Mouse (Mus musculus): Measurements from ENCODE around the gene Kif2a. TPM values are rescaled to one million over a fixed set of nuclear protein-coding genes. Genes with fewer than 3 reads are reported as not detected.
"Not testable (repeated sequence)": the region's sequence is repeated elsewhere in the genome, so short reads cannot be mapped to it uniquely, and the experiment has no call there.

Gene Kif2a
- polyA plus RNA-seq, 1 experiment = 2.8 TPM

DNA sequence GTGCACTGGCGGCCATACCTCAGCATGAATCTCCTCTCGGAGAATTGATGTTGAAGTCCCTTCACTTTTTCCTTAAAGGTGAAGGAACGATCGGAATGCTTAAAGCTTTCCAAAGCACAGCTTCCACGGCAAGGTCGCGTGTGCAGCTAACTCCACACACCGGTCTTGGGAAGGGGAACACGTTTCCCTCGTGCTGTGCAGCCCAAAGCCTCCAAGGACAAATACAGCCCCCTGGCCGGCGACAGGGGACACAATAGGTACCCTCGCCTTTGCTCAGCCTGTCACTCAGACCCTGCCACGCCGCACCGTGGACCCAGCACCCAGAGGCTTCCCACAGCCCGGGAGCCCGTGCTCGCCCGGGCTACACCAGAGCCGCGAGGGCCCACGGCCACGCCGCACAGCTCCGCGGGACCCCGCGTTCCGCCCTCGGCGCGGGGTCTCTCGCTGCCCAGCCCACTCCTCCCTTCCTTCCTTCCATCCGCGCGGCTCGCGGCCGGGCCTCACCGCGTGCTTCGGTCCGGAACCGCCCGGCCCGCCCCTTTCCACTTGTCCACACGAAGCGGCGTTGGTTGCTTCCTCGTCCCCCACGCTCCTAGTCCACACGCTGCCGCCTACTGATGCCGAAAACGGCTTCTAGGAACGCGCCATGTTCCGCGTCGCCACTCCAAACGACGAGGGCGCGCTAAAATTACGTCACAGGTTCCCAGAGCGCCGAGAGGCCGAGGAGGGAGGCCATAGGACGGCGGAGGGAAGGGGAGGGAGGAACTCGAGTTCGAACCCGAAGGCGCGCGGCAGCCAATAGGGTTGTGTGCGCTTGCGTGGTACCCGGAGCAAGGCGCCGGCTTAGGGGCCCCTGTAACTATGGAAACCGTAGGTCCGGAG is 85.4 kb downstream of the Kif2a start, which contains the start of gene Ipo11:
TSS of gene Ipo11 (minus strand) at position 703 of the 882 bp plus-strand sequence.
- DNase-seq (ENCODE audit: low read depth) = peak; percentile 55

GRCm38 (mm10) chr13:106935871-106936255 is 86.1 kb downstream of the Kif2a start:
- no peak for DNase-seq (ENCODE audit: low read depth)

- no peak for DNase-seq (ENCODE audit: low read depth)
Measured at GRCm38 (mm10) chr13:106929201-106929600, 92.7 kb downstream of the Kif2a start.

GRCm38 (mm10) chr13:106928296-106928695 is 93.6 kb downstream of the Kif2a start:
- no peak for DNase-seq (ENCODE audit: low read depth)

GRCm38 (mm10) chr13:106925921-106926320 is 96.0 kb downstream of the Kif2a start:
- DNase-seq (ENCODE audit: low read depth) = not testable (repeated sequence)

DNA sequence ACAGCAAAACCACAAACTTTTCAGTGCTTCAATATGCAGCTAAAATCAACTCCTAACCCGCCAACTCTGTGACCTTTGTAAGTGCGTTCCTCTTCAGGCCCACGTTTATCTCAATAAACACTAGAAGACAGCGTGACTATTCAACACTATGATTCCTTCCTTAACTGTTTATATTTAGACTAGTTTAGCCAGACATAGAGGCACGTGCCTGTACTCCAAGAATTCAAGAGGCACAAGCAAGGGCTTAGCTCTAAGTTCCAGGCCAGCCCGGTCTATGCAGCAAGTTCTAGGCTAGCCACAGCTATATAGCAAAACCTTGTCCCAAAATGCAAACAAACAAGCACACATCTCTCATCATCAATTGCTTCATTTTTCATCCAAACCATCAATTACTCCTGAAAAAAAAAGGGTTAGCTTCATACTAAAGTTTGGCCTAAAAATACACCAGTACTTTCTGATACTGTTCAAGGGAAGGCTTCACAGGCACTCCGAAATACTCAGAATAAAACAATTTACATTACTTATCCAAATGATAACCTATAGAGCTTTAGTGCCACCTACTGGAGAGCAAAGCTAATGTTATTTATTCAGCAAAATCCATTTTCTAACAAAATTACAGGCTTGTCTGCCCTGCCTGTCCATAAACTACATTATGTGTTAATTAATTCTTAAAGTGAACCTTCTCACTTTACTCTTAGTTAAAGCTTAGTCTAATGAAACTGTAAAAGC is 103.4 kb downstream of the Kif2a start:
- no peak for DNase-seq (ENCODE audit: low read depth)

- no peak for DNase-seq (ENCODE audit: low read depth)
Measured at GRCm38 (mm10) chr13:106913125-106913736, 108.7 kb downstream of the Kif2a start.

GRCm38 (mm10) chr13:106910096-106910495 is 111.8 kb downstream of the Kif2a start:
- no peak for DNase-seq (ENCODE audit: low read depth)

Other genes with a start within 250 kb of the Kif2a start
- gene Ipo11, start 85.2 kb downstream of the Kif2a start, polyA plus RNA-seq (2012; rRNA removed) = 11.9 and 17.7 TPM in 2 replicates
- 4.7 and 7.8 TPM in 2 replicates for gene Dimt1, start 75.0 kb downstream of the Kif2a start, polyA plus RNA-seq (2012; rRNA removed)